Mouse (Mus musculus): Measurements from ENCODE around the gene Gm5134.

DNA sequence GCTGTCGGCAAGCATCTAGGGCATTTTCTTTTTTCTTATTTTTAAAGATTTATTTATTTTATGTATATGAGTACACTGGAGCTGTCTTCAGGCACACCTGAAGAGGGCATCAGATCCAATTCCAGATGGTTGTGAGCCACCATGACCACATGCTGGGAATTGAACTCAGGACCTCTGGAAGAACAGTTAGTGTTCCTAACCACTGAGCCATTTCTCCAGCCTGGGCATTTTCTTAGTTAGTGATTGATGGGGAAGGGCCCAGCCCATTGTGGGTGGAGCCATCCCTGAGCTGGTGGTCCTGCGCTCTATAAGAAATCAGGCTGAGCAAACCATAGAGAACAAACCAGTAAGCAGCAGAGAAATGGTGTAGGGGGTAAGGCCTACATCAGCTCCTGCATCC lies 48.9 kb downstream of the Gm5134 start:
- TF ChIP-seq CTCF (IDR thresholded peaks at IDR 0.05; ENCODE audit: low read depth) (no peak), EP300 (IDR thresholded peaks at IDR 0.05; ENCODE audit: low read depth) (no peak)

Measured in liver, postnatal 0 days (tissue).